Mouse (Mus musculus): ENCODE measurements around the gene Cubn. TPM values are rescaled to one million over a fixed set of nuclear protein-coding genes. Genes with fewer than 3 reads are reported as not detected.

The Cubn gene
- polyA plus RNA-seq, 1 experiment from 2014 or later = 0.05 TPM

GRCm38 (mm10) chr2:13432002-13432401 lies 59.6 kb downstream of the Cubn start:
- DNase-seq (ENCODE audit: low spot score) (no peak), ATAC-seq (ENCODE audit: low FRiP score, low TSS enrichment) (no peak)
- 69% methylated on average over 4 of the region's 4 CpGs for WGBS
- Histone ChIP-seq H3K9ac (ENCODE audit: low read length) (no peak overlapping the region), H3K4me3 (ENCODE audit: low read depth, low read length) (no peak overlapping the region), H3K4me1 (replicated peaks; ENCODE audit: control insufficient read depth, insufficient read depth) (no peaks in the 10 kb centered on the region), H3K4me2 (replicated peaks; ENCODE audit: low read depth) (no peak overlapping the region), H3K27ac (replicated peaks) (no peak overlapping the region), H3K9me3 (ENCODE audit: control insufficient read depth, low read length) (no peaks in the 10 kb centered on the region), H3K36me3 (ENCODE audit: control insufficient read depth, insufficient read depth, low read length) (no peaks in the 10 kb centered on the region), H3K27me3 (ENCODE audit: control insufficient read depth, insufficient read depth, low read length) (no peaks in the 10 kb centered on the region)
- TF ChIP-seq EP300 (optimal IDR thresholded peaks at IDR 0.05) (no peak), CTCF (IDR thresholded peaks at IDR 0.05; ENCODE audit: low read depth) (no peak)

GRCm38 (mm10) chr2:13421974-13422760 lies 69.4 kb downstream of the Cubn start:
- H3K27ac ChIP-seq (replicated peaks) = no peak overlapping the region
- DNase-seq (ENCODE audit: low spot score) (no peak), ATAC-seq (ENCODE audit: low FRiP score, low TSS enrichment) (no peak)
- H3K4me1 ChIP-seq (replicated peaks; ENCODE audit: control insufficient read depth, insufficient read depth) = no peaks in the 10 kb centered on the region
- no peaks in the 10 kb centered on the region for H3K27me3 ChIP-seq (ENCODE audit: control insufficient read depth, insufficient read depth, low read length)
- WGBS = 78% methylated on average over 14 of the region's 14 CpGs
- no peak for TF ChIP-seq EP300 (optimal IDR thresholded peaks at IDR 0.05)
- TF ChIP-seq CTCF (IDR thresholded peaks at IDR 0.05; ENCODE audit: low read depth) = no peak
- H3K36me3 ChIP-seq (ENCODE audit: control insufficient read depth, insufficient read depth, low read length) = no peaks in the 10 kb centered on the region
- no peak overlapping the region for H3K4me2 ChIP-seq (replicated peaks; ENCODE audit: low read depth)
- no peak overlapping the region for H3K4me3 ChIP-seq (ENCODE audit: low read depth, low read length)
- H3K9me3 ChIP-seq (ENCODE audit: control insufficient read depth, low read length) = no peaks in the 10 kb centered on the region
- no peak overlapping the region for H3K9ac ChIP-seq (ENCODE audit: low read length)

GRCm38 (mm10) chr2:13416765-13417524 lies 74.7 kb downstream of the Cubn start:
- DNase-seq (ENCODE audit: low spot score) = no peak

GRCm38 (mm10) chr2:13413520-13414178 lies 78.0 kb downstream of the Cubn start:
- ATAC-seq (ENCODE audit: low FRiP score, low TSS enrichment) = peak; percentile 93
- H3K4me2 ChIP-seq (replicated peaks; ENCODE audit: low read depth) = no peak overlapping the region
- no peaks in the 10 kb centered on the region for H3K27me3 ChIP-seq (ENCODE audit: control insufficient read depth, insufficient read depth, low read length)
- no peak overlapping the region for H3K4me3 ChIP-seq (ENCODE audit: low read depth, low read length)
- H3K36me3 ChIP-seq (ENCODE audit: control insufficient read depth, insufficient read depth, low read length) = no peaks in the 10 kb centered on the region
- no peaks in the 10 kb centered on the region for H3K9me3 ChIP-seq (ENCODE audit: control insufficient read depth, low read length)
- peak; percentile 57 for DNase-seq (ENCODE audit: low spot score)
- peak overlapping the region; percentile 76 for H3K27ac ChIP-seq (replicated peaks)
- TF ChIP-seq EP300 (optimal IDR thresholded peaks at IDR 0.05) (no peak), CTCF (IDR thresholded peaks at IDR 0.05; ENCODE audit: low read depth) (no peak)
- no peak overlapping the region for H3K9ac ChIP-seq (ENCODE audit: low read length)
- WGBS = 31% methylated on average over 4 of the region's 4 CpGs
- H3K4me1 ChIP-seq (replicated peaks; ENCODE audit: control insufficient read depth, insufficient read depth) = no peaks in the 10 kb centered on the region

More at GRCm38 (mm10) chr2:13416765-13417524, 74.7 kb downstream of the Cubn start:
- no peak overlapping the region for H3K4me2 ChIP-seq (replicated peaks; ENCODE audit: low read depth)
- no peak for TF ChIP-seq EP300 (optimal IDR thresholded peaks at IDR 0.05)
- no peak for TF ChIP-seq CTCF (IDR thresholded peaks at IDR 0.05; ENCODE audit: low read depth)
- no peaks in the 10 kb centered on the region for H3K9me3 ChIP-seq (ENCODE audit: control insufficient read depth, low read length)
- H3K27ac ChIP-seq (replicated peaks) = no peak overlapping the region
- H3K9ac ChIP-seq (ENCODE audit: low read length) = no peak overlapping the region
- no peak for ATAC-seq (ENCODE audit: low FRiP score, low TSS enrichment)
- no peaks in the 10 kb centered on the region for H3K27me3 ChIP-seq (ENCODE audit: control insufficient read depth, insufficient read depth, low read length)
- H3K36me3 ChIP-seq (ENCODE audit: control insufficient read depth, insufficient read depth, low read length) = no peaks in the 10 kb centered on the region
- WGBS = 63% methylated on average over 3 of the region's 3 CpGs
- H3K4me1 ChIP-seq (replicated peaks; ENCODE audit: control insufficient read depth, insufficient read depth) = no peaks in the 10 kb centered on the region
- no peak overlapping the region for H3K4me3 ChIP-seq (ENCODE audit: low read depth, low read length)

- H3K4me2 ChIP-seq (replicated peaks; ENCODE audit: low read depth) = no peak overlapping the region
- no peaks in the 10 kb centered on the region for H3K27me3 ChIP-seq (ENCODE audit: control insufficient read depth, insufficient read depth, low read length)
- H3K9ac ChIP-seq (ENCODE audit: low read length) = no peak overlapping the region
- no peak overlapping the region for H3K4me3 ChIP-seq (ENCODE audit: low read depth, low read length)
- TF ChIP-seq CTCF (IDR thresholded peaks at IDR 0.05; ENCODE audit: low read depth) = no peak
- no peak for TF ChIP-seq EP300 (optimal IDR thresholded peaks at IDR 0.05)
- 66% methylated on average over 5 of the region's 5 CpGs for WGBS
- no peak overlapping the region for H3K27ac ChIP-seq (replicated peaks)
- no peaks in the 10 kb centered on the region for H3K4me1 ChIP-seq (replicated peaks; ENCODE audit: control insufficient read depth, insufficient read depth)
- no peaks in the 10 kb centered on the region for H3K36me3 ChIP-seq (ENCODE audit: control insufficient read depth, insufficient read depth, low read length)
- peak; percentile 78 for ATAC-seq (ENCODE audit: low FRiP score, low TSS enrichment)
- no peaks in the 10 kb centered on the region for H3K9me3 ChIP-seq (ENCODE audit: control insufficient read depth, low read length)
- peak; percentile 41 for DNase-seq (ENCODE audit: low spot score)
Measured at GRCm38 (mm10) chr2:13410660-13411059, 81.0 kb downstream of the Cubn start.
